Mouse (Mus musculus) spleen, adult 12 weeks (tissue): ENCODE data around the gene Recql5.

Experiments
- DNase-seq: peaks from one replicate; pipeline ENCODE4 v3.0.0; 2022; ENCODE audit warnings: low spot score

Recql5 gene

GRCm38 (mm10) chr11:115933108-115933746 lies at the start of gene Recql5, which contains the start of gene Sap30bp:
Gene Recql5 (minus strand): TSS chr11:115933477.
Gene Sap30bp (plus strand): TSS chr11:115933282.
- peak; percentile 94 for DNase-seq

GRCm38 (mm10) chr11:115982472-115982871 lies 49.2 kb upstream of the Recql5 start:
- DNase-seq: no peak

GRCm38 (mm10) chr11:115975544-115975943 lies 42.3 kb upstream of the Recql5 start:
- DNase-seq: no peak

DNA sequence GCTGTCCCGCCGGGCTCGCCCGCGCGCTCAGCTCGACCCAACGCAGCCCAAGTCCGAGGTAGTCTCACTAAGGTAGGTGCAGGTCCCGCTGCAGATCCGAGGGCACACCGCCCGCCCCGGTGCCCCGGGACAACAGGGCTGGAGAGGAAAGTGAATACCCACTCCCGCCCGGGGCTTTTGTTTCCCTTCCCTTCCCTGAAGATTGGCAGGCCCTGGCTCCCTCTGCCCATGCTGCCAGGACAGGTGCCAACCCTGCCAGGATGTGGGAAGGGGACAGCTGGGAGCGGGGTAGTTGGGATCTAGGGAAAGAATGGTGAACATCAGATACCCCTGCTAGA lies 41.8 kb upstream of the Recql5 start:
- DNase-seq: no peak

- no peak for DNase-seq
These were observed 41.2 kb upstream of the Recql5 start, which contains the start of gene Itgb4 for GRCm38 (mm10) chr11:115974309-115975082. Gene Itgb4 (plus strand): TSS chr11:115974709.

GRCm38 (mm10) chr11:115971016-115971415 lies 37.7 kb upstream of the Recql5 start:
- no peak for DNase-seq

DNA sequence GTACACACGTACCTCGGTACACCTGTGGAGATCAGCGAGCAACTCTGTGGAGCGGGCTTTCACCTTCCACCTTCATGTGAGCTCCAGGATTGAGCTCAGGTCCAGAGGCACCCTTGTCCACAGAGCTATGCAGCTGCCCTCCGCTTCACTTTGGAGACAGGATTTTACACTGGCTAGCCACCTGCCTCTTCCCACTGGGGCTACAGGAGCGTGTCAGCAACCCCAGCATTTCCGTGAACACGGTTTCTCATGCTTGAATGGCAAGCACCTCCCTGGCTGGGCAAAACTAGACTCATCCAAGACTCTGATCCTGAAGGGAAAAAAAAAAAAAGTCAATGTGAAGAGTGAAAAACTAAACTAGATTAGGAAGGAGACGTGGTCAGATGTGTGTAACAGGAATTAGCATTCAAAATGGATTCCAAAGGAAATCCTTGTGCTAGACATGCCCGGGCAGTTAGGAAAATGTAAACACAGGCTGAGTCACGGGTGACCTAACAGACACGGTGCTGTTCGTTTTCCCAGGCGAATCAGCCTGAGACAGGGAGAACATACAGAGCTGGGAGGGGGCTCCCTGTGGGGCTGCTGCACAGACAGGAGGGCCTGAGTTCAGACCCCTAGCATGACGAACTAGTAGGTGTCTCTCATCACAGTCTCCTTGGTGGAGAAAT lies 36.9 kb upstream of the Recql5 start:
- no peak for DNase-seq

DNA sequence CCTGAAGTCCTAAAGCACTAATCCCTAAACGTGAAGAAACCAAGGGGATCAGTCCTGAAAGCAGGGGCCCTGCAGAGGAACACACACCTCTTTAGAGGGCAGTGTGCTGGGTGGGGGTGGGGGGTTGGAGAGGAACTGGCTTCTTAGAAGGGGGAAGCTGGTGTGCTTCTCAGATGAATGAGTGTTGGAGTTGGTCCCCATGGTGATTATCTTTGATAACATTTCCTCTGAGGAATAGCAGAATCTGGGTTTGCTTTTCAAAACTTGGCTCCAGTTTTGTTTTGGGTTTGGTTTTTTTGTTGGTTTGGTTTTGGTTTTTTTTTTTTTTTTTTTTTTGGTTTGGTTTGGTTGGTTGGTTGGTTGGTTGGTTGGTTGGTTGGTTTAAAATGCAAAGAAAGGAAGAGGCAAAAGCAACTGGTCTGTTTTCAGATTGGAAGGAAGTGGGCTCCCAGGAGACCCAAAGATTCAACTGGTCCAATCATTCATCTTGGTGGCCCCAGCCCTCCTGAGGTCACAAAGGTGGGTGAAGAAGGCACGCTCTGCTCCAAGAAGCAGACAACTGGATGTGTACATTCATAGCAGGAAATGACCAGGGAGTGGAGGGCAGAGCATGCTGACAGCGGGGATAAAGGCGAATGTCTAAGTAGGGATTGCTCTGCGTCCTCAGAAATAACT lies 35.6 kb upstream of the Recql5 start:
- DNase-seq: no peak

GRCm38 (mm10) chr11:115964977-115965604 lies 31.8 kb upstream of the Recql5 start:
- no peak for DNase-seq

DNA sequence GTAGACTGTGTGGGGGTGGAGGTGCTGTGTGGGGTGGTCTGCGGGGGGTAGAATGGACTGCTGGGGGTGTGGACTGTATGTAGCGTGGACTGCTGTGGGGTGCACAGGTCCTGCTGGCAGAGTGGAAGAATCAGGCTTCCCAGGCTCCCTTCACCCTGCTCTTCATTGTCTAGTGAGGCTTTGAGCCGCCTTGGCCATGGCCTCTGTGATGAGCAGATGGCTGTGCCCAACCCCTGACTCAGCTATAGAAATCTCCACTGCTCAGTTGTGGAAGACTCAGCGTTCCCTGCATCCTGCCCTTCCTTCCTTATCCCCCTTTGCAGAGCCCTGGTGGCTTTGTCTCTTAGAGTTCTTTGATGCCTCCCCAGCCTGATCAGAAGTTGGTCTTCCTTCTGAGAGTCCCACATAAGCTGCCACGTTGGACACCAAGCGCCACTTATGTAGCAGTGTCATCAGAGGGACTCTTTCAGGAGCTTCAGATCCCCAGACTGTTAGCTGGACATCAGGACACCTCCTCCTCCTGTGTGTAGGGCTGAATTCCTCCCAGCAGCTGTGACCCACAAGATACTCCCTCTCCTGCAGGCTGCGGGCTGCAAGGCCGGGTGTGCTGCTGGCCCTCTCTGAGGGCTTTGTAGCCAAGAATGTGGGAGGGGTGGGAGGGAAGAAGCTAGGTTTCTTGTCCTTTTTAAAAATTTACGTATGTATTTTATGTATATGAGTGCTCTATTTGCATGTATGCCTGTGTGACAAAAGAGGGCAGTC lies 29.6 kb upstream of the Recql5 start:
- DNase-seq: no peak

DNA sequence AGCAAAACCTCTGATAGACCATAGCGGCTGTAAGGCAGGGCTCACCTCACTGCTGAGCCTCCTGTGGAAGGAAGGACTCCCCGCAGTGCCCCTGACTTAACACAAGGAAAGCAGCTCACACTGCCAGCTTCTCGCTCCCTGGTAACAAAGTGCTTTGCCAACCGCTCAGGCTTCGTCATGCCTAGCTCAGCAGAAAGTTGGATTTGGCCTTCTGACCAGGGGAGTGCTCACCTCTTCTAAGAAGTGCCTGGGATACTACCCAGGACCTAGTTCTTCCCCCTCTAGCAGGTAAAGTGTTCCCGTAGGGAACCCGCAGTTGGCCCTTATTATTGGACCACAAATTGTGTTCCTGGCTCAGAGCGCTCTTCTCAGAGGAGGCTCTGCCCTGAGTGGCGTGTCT lies 25.7 kb upstream of the Recql5 start:
- DNase-seq: no peak

- no peak for DNase-seq
These were observed 24.7 kb upstream of the Recql5 start for GRCm38 (mm10) chr11:115957971-115958370.

GRCm38 (mm10) chr11:115956453-115956852 lies 23.2 kb upstream of the Recql5 start:
- DNase-seq: no peak

GRCm38 (mm10) chr11:115955195-115955858 lies 22.1 kb upstream of the Recql5 start:
- no peak for DNase-seq

- no peak for DNase-seq
These were observed 21.4 kb upstream of the Recql5 start for GRCm38 (mm10) chr11:115954712-115955111.

- DNase-seq: no peak
These were observed 17.4 kb upstream of the Recql5 start for GRCm38 (mm10) chr11:115950719-115951118.

GRCm38 (mm10) chr11:115948316-115948715 lies 15.0 kb upstream of the Recql5 start:
- DNase-seq: no peak

DNA sequence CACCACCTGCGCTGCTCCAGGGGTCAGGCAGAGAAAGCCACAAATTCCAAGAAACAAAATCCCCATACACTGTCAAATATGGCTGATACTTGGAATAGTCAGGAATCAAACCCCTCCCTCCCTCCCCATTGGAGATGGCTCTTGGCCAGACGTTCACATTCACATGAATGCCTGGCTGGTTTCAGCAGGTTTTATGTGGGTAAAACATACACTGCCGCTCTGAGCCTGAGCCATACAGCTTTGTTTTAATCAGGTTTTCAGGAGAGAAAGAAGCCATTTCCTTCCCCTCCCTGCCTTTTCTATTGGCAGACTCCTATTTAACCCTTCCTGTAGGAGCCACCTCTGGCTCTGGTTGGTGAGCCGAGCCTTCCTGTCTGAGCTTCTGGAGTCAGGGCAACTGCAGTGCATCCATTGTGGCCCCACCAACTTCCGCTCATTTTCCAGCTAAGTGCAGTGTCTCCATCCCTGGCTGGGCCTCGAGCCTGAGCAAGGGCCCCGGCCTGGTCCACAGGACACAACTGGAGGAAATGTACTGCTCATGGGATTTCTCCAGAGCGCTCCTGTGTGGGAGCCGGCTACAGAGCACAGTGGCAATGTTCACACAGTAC lies 13.0 kb upstream of the Recql5 start:
- DNase-seq: no peak

DNA sequence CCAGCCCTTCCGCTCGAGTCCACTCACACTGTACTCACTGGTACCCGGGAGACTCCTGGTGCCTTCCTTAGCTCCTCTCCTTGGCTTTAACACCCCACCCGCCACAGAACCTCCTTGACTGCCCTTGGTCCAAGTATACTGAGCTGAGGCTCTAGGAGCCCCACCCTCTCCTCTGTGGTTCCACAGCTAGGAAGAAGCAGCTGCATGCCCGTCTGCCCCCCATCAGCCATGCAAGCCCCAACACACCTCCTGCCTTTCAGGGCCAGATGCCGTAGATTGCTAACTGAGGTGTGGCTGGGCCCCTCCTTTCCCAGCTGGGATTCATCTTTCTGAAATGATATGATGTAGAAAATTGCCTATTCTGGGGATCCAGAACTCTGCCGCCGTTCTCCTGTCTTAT lies 12.0 kb upstream of the Recql5 start:
- no peak for DNase-seq

- no peak for DNase-seq
These were observed 8.7 kb upstream of the Recql5 start for GRCm38 (mm10) chr11:115941980-115942379.
